9 mouse cellular contexts compared by ENCODE assay signal in genomic region chr8:122293484-122293883, GRCm38 (mm10). TPM values are rescaled to one million over a fixed set of nuclear protein-coding genes. Genes with fewer than 3 reads are reported as not detected.
DNase-seq lines count a peak whose midpoint lies in the region; ATAC-seq and TF ChIP-seq lines count a peak whose summit lies in the region.
"Had no signal": no experiment of that assay in that cellular context is flagged by ENCODE, and none has a peak within 500 bp of the region (broad histone marks: within the 10 kb centered on the region; RNA-seq: fewer than 3 reads in every experiment).

No protein-coding gene starts in this region.

- no peak overlapping the region for H3K4me2 ChIP-seq in heart, embryonic 16.5 days (ENCODE audit: low read depth, low read length)
- H3K4me2 ChIP-seq in lung, embryonic 15.5 days = no peak overlapping the region
- no peak overlapping the region for H3K4me2 ChIP-seq in intestine, embryonic 16.5 days (ENCODE audit: low read depth, low read length)
- H3K4me2 ChIP-seq in liver, embryonic 13.5 days = peak overlapping the region; percentile 99

- WGBS in heart, embryonic 16.5 days = 44% methylated on average over 10 of the region's 10 CpGs
- WGBS in lung, embryonic 15.5 days = 46% methylated on average over 10 of the region's 10 CpGs
- WGBS in lung, adult 2 months = 62% methylated on average over 10 of the region's 10 CpGs
- 58% methylated on average over 10 of the region's 10 CpGs for WGBS in intestine, embryonic 16.5 days
- WGBS in liver, embryonic 13.5 days (ENCODE audit: insufficient replicate concordance) = 17% methylated on average over 10 of the region's 10 CpGs

- no peaks in the 10 kb centered on the region for H3K36me3 ChIP-seq in heart, embryonic 16.5 days (ENCODE audit: control insufficient read depth, insufficient read depth)
- no peaks in the 10 kb centered on the region for H3K36me3 ChIP-seq in lung, embryonic 15.5 days
- no peaks in the 10 kb centered on the region for H3K36me3 ChIP-seq in intestine, embryonic 16.5 days (ENCODE audit: control insufficient read depth, insufficient read depth, low read length)
- H3K36me3 ChIP-seq in liver, embryonic 13.5 days = peaks cover 90% of the 10 kb centered on the region
- H3K36me3 ChIP-seq: embryonic facial prominence, embryonic 10.5 days had no signal

- intact Hi-C loops in heart, postnatal 10 days (cut with DNase I) = no loop called here

- no peaks in the 10 kb centered on the region for H3K9me3 ChIP-seq in heart, embryonic 16.5 days (replicated peaks; ENCODE audit: control insufficient read depth, low read length)
- H3K9me3 ChIP-seq in lung, embryonic 15.5 days = no peaks in the 10 kb centered on the region
- H3K9me3 ChIP-seq in intestine, embryonic 16.5 days (ENCODE audit: control insufficient read depth, low read length) = no peaks in the 10 kb centered on the region
- no peaks in the 10 kb centered on the region for H3K9me3 ChIP-seq in liver, embryonic 13.5 days (replicated peaks)
- H3K9me3 ChIP-seq: embryonic facial prominence, embryonic 10.5 days had no signal

- H3K4me3 ChIP-seq in heart, embryonic 16.5 days (ENCODE audit: low read length) = no peak overlapping the region
- no peak overlapping the region for H3K4me3 ChIP-seq in lung, embryonic 15.5 days
- no peak overlapping the region for H3K4me3 ChIP-seq in lung, adult 2 months (replicated peaks; ENCODE audit: extremely low read depth, low read depth, low read length)
- no peak overlapping the region for H3K4me3 ChIP-seq in intestine, embryonic 16.5 days (ENCODE audit: low read length)
- H3K4me3 ChIP-seq in liver, embryonic 13.5 days (replicated peaks) = peak overlapping the region; percentile 24

- H3K27ac ChIP-seq in heart, embryonic 16.5 days (ENCODE audit: low read length) = peak overlapping the region; percentile 85
- peak overlapping the region; percentile 62 for H3K27ac ChIP-seq in lung, embryonic 15.5 days
- H3K27ac ChIP-seq in intestine, embryonic 16.5 days (ENCODE audit: low read length) = peak overlapping the region; percentile 55
- peak overlapping the region; percentile 97 for H3K27ac ChIP-seq in liver, embryonic 13.5 days
- H3K27ac ChIP-seq: embryonic facial prominence, embryonic 10.5 days had no signal

- no peak for TF ChIP-seq POLR2A in lung, adult 2 months (IDR thresholded peaks at IDR 0.05; ENCODE audit: borderline replicate concordance, extremely low read depth, low read depth, low read length)

- ATAC-seq in heart, embryonic 16.5 days (replicated peaks; ENCODE audit: extremely low read depth, insufficient read depth, low FRiP score) = no peak
- ATAC-seq in lung, embryonic 15.5 days (ENCODE audit: borderline replicate concordance, extremely low read depth, low FRiP score, low TSS enrichment) = no peak
- ATAC-seq in intestine, embryonic 16.5 days = no peak
- no peak for ATAC-seq in liver, embryonic 13.5 days (ENCODE audit: low read depth)

- TF ChIP-seq CTCF in lung, adult 2 months (IDR thresholded peaks at IDR 0.05; ENCODE audit: insufficient read depth, low read length) = no peak

- H3K9ac ChIP-seq in heart, embryonic 16.5 days (ENCODE audit: low read length) = no peak overlapping the region
- H3K9ac ChIP-seq in lung, embryonic 15.5 days = 0 out of 2 replicates have a peak overlapping the region, but pooled peaks have one; percentile 8
- H3K9ac ChIP-seq in intestine, embryonic 16.5 days (ENCODE audit: low read depth, low read length) = no peak overlapping the region
- H3K9ac ChIP-seq in liver, embryonic 13.5 days = peak overlapping the region; percentile 99

- H3K27me3 ChIP-seq in heart, embryonic 16.5 days (ENCODE audit: control insufficient read depth, insufficient read depth, low read length) = no peaks in the 10 kb centered on the region
- no peaks in the 10 kb centered on the region for H3K27me3 ChIP-seq in lung, embryonic 15.5 days
- no peaks in the 10 kb centered on the region for H3K27me3 ChIP-seq in intestine, embryonic 16.5 days (replicated peaks; ENCODE audit: control insufficient read depth, insufficient read depth, low read length)
- no peaks in the 10 kb centered on the region for H3K27me3 ChIP-seq in liver, embryonic 13.5 days

- peaks cover 83% of the 10 kb centered on the region for H3K4me1 ChIP-seq in heart, embryonic 16.5 days (ENCODE audit: control insufficient read depth, insufficient read depth, low read length)
- H3K4me1 ChIP-seq in lung, embryonic 15.5 days = peaks cover 80% of the 10 kb centered on the region
- peaks cover 9% of the 10 kb centered on the region for H3K4me1 ChIP-seq in lung, adult 2 months (ENCODE audit: control insufficient read depth, insufficient read depth, low read length)
- peaks cover 82% of the 10 kb centered on the region for H3K4me1 ChIP-seq in intestine, embryonic 16.5 days (ENCODE audit: control insufficient read depth, insufficient read depth, low read length)
- peaks cover 100% of the 10 kb centered on the region for H3K4me1 ChIP-seq in liver, embryonic 13.5 days (replicated peaks)

- DNase-seq in heart, postnatal 10 days = no peak
- DNase-seq in lung, adult 2 months = no peak
- DNase-seq in liver, embryonic 13.5 days = no peak
- DNase-seq in retina, embryonic 14.5 days (ENCODE audit: low spot score) = no peak
- DNase-seq: left cerebral cortex, postnatal 4 days had no signal

RNA-seq across cellular contexts. Expression of gene Zfpm1, which starts 11.5 kb away (rescaled TPM):
- 2.9 and 3.1 TPM in 2 replicates for polyA plus RNA-seq in heart, embryonic 16.5 days (2015; fragmentation: Nextera tagmentation; extraction: Ambion mirVana)
- total RNA-seq in heart, postnatal 10 days (2021) = 10 to 100 TPM; 35.3 to 38.0 TPM
- 1.3 and 1.6 TPM in 2 replicates for polyA plus RNA-seq in lung, embryonic 15.5 days (2015; fragmentation: Nextera tagmentation; extraction: Ambion mirVana)
- 32.0 and 38.4 TPM in 2 replicates for polyA plus RNA-seq in lung, adult 2 months (2012; rRNA removed)
- polyA plus RNA-seq in intestine, embryonic 16.5 days (2015; fragmentation: Nextera tagmentation; extraction: Ambion mirVana) = 2.6 and 2.7 TPM in 2 replicates
- 10.0 and 11.7 TPM in 2 replicates for polyA plus RNA-seq in liver, embryonic 13.5 days (2015; fragmentation: Nextera tagmentation; extraction: Ambion mirVana)

Comparison
In these comparisons a context has a peak if more than half of its experiments do, and no peak if none do; other contexts are left out.
1. H3K9ac ChIP-seq: peak in lung, embryonic 15.5 days (single experiment) and liver, embryonic 13.5 days (single experiment); none in heart, embryonic 16.5 days (single experiment) and intestine, embryonic 16.5 days (single experiment).
2. Peak in every context shown above with its lines, with median percentiles within 50 percentile points of each other: H3K27ac ChIP-seq.